Mouse (Mus musculus): ENCODE results near the gene Il13. TPM values are rescaled to one million over a fixed set of nuclear protein-coding genes. Genes with fewer than 3 reads are reported as not detected.

The Il13 gene
- not detected in 2 replicates for total RNA-seq (2014; fragmentation: Nextera tagmentation)
- total RNA-seq (2017), result not detected in 2 replicates

- ATAC-seq (replicated peaks; ENCODE audit: low FRiP score, low TSS enrichment, poor library complexity, severe bottlenecking), result no peak
Observed at GRCm38 (mm10) chr11:53634556-53634955, at the start of gene Il13. TSS of gene Il13 (minus strand) at chr11:53634702.

- ATAC-seq (replicated peaks; ENCODE audit: low FRiP score, low TSS enrichment, poor library complexity, severe bottlenecking), result no peak
Observed at GRCm38 (mm10) chr11:53682994-53683530, 48.6 kb upstream of the Il13 start.

GRCm38 (mm10) chr11:53682170-53682569, 47.7 kb upstream of the Il13 start:
- no peak for ATAC-seq (replicated peaks; ENCODE audit: low FRiP score, low TSS enrichment, poor library complexity, severe bottlenecking)

- no peak for ATAC-seq (replicated peaks; ENCODE audit: low FRiP score, low TSS enrichment, poor library complexity, severe bottlenecking)
Observed at GRCm38 (mm10) chr11:53681686-53682085, 47.2 kb upstream of the Il13 start.

GRCm38 (mm10) chr11:53680141-53680540, 45.6 kb upstream of the Il13 start:
- ATAC-seq (replicated peaks; ENCODE audit: low FRiP score, low TSS enrichment, poor library complexity, severe bottlenecking), result no peak

GRCm38 (mm10) chr11:53671414-53671813, 36.9 kb upstream of the Il13 start:
- no peak for ATAC-seq (replicated peaks; ENCODE audit: low FRiP score, low TSS enrichment, poor library complexity, severe bottlenecking)

GRCm38 (mm10) chr11:53664091-53664490, 29.6 kb upstream of the Il13 start:
- ATAC-seq (replicated peaks; ENCODE audit: low FRiP score, low TSS enrichment, poor library complexity, severe bottlenecking), result no peak

GRCm38 (mm10) chr11:53662794-53663674, 28.5 kb upstream of the Il13 start:
- ATAC-seq (replicated peaks; ENCODE audit: low FRiP score, low TSS enrichment, poor library complexity, severe bottlenecking), result 0 out of 2 replicates have a peak, but pooled peaks have one; percentile 34

- ATAC-seq (replicated peaks; ENCODE audit: low FRiP score, low TSS enrichment, poor library complexity, severe bottlenecking), result no peak
Observed at GRCm38 (mm10) chr11:53657828-53658227, 23.3 kb upstream of the Il13 start.

- ATAC-seq (replicated peaks; ENCODE audit: low FRiP score, low TSS enrichment, poor library complexity, severe bottlenecking), result no peak
Observed at GRCm38 (mm10) chr11:53657381-53657780, 22.9 kb upstream of the Il13 start.

- ATAC-seq (replicated peaks; ENCODE audit: low FRiP score, low TSS enrichment, poor library complexity, severe bottlenecking), result peak; percentile 61
Observed at GRCm38 (mm10) chr11:53656558-53657202, 22.2 kb upstream of the Il13 start.

GRCm38 (mm10) chr11:53655043-53655442, 20.5 kb upstream of the Il13 start:
- ATAC-seq (replicated peaks; ENCODE audit: low FRiP score, low TSS enrichment, poor library complexity, severe bottlenecking), result peak; percentile 72

- ATAC-seq (replicated peaks; ENCODE audit: low FRiP score, low TSS enrichment, poor library complexity, severe bottlenecking), result no peak
Observed at GRCm38 (mm10) chr11:53652427-53652826, 17.9 kb upstream of the Il13 start.

GRCm38 (mm10) chr11:53651441-53651840, 16.9 kb upstream of the Il13 start:
- ATAC-seq (replicated peaks; ENCODE audit: low FRiP score, low TSS enrichment, poor library complexity, severe bottlenecking), result peak; percentile 59; the same call in 1 of the 2 replicates

- no peak for ATAC-seq (replicated peaks; ENCODE audit: low FRiP score, low TSS enrichment, poor library complexity, severe bottlenecking)
Observed at GRCm38 (mm10) chr11:53644017-53644416, 9.5 kb upstream of the Il13 start.

GRCm38 (mm10) chr11:53642744-53643279, 8.3 kb upstream of the Il13 start:
- ATAC-seq (replicated peaks; ENCODE audit: low FRiP score, low TSS enrichment, poor library complexity, severe bottlenecking), result no peak

- ATAC-seq (replicated peaks; ENCODE audit: low FRiP score, low TSS enrichment, poor library complexity, severe bottlenecking), result no peak
Observed at GRCm38 (mm10) chr11:53637803-53638260, 3.3 kb upstream of the Il13 start.

GRCm38 (mm10) chr11:53637046-53637802, 2.7 kb upstream of the Il13 start:
- ATAC-seq (replicated peaks; ENCODE audit: low FRiP score, low TSS enrichment, poor library complexity, severe bottlenecking), result no peak

- ATAC-seq (replicated peaks; ENCODE audit: low FRiP score, low TSS enrichment, poor library complexity, severe bottlenecking), result no peak
Observed at GRCm38 (mm10) chr11:53636183-53636646, 1.7 kb upstream of the Il13 start.

All from megakaryocyte-erythroid progenitor cell, adult 5-6 weeks (primary cell).